Mouse (Mus musculus) activated CD4-positive, CD25-positive, alpha-beta regulatory T cell, adult 4 months (primary cell): Measurements from ENCODE around the gene Ccnd2. TPM values are rescaled to one million over a fixed set of nuclear protein-coding genes. Genes with fewer than 3 reads are reported as not detected.

Experiments used
- ATAC-seq: one replicate; pipeline ENCODE4 v1.8.0; 2017
- polyA plus RNA-seq, 2 experiments: library from polyadenylated mRNA; unstranded; fragments of 100-300 nt; shearing (Covaris generic); gene quantifications; one replicate each; pipeline ENCODE4 v1.2.1; 2017

Ccnd2 gene
- polyA plus RNA-seq, 2 experiments from 2014 or later: 863 to 906 TPM

DNA sequence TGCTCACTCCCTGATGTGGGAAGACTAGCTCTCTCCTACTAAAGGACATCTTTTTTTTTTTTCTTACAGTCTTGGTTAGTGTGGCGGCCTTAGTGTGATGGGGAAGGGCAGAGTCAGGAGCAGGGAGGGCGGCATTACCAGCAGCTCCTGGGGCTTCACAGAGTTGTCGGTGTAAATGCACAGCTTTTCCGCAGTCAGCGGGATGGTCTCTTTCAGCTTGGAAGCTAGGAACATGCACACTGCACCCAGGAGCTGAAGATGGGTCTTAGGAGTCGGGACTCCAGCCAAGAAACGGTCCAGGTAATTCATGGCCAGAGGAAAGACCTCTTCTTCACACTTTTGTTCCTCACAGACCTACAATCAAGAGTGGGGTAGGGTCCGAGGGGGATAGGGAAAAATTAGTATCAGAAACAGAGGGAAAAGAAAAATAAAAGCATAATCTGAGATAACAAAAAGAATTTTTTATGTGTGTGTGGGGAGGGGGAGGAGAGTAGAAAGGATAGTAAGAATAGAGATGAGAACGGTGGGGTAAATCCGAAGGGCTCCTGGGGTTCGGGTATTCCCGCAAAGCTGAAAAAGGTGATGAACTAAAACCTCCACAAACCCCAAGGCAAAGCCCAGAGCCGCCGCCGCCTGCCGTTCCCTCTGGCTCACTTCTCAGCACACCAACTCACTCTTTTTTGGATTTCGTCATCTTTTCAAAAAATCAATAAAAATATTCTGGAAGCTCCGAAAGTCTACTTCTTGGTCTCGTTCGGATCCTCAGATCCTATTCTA is 3.3 kb downstream of the Ccnd2 start:
- ATAC-seq: no peak

DNA sequence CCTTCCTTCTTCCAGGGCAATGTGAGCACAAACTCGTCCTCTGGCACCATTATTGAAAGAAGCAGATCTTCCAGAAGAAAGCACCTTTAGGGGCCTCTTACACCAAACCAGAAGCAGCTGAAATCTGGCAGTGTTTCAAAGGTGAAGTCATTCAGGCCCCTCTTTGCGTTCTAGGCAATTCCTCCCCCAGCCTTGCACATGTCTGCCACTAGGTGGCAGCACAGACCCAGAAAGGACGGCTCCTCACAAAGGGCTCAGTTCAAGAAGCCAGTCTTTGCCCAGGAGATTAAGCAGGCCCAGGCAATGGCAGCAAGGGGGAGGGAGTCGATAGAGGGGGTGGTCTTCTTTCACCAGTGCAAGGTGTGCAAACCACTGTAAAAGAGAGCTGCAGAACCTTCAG is 4.3 kb downstream of the Ccnd2 start:
- ATAC-seq: peak; percentile 18

DNA sequence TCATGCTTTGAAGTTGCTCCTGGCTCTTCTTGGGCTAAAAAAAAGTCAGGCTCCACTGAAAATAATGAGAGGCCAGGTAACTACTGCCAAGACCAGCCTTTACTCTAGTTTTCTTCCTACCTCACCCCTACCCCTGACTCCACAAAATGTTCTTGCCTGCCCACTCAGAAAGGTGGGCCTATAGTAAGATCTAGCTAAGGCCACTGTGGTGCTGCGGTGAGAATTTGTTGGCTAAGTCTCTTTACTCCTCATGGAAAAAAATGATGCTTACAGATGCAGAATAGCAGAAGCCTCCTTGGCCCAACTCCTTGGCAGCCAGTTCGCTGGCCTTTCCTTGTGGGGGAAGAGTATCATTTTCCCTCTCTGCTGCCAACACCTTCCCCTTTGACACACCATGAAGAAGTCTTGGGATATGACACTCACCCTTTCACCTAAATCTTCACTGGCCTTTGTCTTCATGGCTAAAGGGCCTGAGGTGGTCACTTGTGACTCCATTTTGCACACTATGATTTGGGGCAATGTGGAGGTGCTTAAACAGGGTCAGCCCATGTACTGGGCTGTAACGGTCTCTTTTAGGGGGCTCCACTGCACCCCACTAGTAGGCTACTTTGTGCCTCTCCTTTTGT is 5.6 kb downstream of the Ccnd2 start:
- ATAC-seq: no peak

DNA sequence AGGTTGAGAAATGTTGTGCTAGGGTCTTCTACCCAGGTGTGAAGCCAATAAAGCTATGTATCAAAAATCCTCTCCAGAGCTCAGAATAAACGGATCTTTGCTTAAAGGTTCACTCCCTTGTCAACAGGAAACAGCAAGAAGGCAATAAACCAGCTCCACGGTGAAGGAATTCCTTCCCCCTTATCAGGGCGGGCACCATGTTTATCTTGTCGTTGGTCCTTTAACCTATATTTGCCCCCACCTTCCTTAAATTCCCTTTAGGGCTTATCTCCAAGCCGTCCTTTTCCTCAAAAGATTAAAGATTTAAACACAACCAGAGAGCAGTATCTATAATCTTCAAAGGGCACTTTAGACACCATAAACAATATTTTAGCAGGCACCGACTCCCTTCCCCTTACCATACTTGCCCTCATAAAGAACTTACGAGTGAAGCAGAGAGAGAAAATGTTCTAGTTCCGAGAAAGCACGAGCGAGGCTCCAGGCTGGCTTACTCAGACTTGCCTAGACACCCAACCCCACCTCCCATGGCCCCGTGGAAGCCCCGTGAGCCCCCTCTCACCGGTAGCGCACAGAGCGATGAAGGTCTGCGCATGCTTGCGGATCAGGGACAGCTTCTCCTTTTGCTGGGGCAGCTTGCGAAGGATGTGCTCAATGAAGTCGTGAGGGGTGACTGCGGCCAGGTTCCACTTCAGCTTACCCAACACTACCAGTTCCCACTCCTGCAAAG is 6.4 kb downstream of the Ccnd2 start:
- no peak for ATAC-seq

DNA sequence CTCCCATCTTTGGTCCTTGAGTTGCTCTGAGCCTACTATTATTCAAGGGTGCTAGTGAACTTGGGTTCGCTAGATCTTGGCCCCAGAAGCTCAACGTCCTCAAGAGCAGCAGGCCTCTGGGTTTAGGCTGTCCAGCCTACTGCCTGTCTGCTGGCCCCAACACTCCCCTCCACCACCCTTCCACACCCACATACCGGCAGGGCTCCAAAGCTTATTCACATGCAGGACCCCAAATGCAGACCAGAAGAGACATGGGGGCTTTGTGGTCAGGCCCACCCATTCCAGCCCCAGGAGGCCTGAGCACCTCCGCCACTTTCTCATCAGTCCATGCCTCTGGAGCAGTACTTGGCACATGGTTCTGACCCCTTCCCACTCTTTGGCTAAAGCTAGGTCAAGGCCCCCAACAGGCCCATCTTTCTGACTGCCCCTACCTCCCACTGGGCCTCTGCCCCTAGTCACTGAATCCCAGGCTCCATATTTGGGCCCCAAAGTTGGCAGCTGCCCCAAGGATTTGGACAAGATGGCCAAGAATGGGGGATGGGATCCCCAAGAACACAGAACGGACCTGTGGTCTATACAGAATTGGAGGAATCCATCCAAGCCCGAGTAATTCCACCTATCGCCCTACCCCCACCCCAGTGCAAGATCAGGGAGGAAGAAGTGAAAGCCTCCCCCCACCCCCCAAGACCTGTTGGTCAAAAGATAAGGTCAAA is 8.3 kb downstream of the Ccnd2 start:
- no peak for ATAC-seq

DNA sequence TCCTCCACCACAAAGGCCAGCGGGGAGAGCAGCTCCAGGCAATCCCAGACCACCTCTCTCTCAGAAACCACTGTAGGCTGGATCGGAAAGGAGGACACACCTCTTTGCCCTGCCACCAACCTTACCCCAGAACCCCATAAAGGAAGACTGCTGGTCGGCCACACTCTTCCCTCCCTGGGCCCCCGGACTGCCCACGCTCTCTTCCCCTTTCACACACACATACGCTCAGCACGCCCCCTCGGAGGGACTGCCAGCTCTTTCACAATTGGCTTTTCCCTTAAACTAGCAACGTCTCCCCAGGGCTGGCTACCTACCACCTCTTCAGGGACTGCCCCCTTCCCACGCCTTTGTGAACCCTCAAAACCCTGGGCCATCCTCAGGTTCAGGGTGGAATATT is 8.9 kb downstream of the Ccnd2 start:
- ATAC-seq: no peak

DNA sequence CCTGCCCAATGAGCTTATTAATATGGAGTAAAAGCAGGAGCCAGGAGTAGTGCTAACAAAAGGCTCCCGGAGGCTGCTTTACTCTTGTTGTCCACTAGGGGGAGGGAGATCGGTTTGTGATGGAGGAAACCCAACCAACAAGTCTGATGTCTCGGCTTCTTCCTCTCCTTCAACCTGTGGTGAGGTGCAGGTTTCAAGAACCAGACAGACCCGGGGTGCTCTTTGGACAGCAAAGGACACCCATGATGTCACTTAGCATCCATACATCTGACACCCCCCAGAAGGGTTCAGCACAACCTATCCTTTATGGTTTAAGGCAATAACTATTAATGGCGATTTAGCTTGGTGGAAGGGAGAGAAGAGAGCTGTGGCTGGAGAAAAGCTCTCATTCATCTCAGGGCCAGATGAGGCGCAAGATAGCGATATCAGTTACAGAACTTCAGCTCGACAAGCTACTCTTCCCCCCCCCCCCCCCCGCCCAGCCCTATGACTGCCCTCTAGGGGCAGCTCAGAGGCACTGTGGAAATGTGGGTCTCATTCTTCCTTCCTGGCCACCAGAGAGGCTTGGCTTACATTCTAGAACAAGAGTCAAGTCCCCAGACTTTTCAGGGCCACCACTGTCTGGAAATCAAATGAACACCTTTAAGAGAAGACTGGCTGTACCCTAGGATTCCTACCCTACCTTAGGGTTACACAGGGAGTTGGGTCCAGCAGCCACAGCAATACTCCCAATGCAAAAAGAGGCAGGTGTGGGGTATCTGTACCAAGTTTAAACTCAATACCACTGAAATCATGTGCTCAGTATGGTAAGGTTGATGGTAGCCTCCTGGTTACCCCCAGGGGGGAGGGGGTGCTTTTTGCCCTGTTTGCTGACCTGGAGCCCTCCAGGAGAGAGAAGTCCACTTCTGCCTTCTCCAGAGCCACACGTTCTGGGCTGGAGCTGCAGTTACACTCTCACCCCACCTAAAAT is 9.6 kb downstream of the Ccnd2 start:
- ATAC-seq: peak; percentile 68

DNA sequence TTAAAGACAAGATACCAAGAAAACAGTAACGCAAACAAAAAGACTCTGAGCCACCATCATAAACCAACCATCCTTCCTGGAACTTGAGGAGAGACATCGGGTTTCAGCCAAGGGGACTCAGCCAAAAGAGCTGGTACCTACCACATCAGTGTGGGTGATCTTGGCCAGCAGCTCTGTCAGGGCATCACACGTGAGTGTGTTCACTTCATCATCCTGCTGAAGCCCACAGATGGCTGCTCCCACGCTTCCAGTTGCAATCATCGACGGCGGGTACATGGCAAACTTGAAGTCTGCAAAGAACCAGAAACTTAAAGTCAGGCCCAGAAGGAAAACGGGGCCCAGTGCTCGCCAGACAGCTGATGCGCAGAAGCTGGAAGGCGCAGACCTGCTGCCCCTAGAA is 13.0 kb downstream of the Ccnd2 start:
- ATAC-seq: no peak

DNA sequence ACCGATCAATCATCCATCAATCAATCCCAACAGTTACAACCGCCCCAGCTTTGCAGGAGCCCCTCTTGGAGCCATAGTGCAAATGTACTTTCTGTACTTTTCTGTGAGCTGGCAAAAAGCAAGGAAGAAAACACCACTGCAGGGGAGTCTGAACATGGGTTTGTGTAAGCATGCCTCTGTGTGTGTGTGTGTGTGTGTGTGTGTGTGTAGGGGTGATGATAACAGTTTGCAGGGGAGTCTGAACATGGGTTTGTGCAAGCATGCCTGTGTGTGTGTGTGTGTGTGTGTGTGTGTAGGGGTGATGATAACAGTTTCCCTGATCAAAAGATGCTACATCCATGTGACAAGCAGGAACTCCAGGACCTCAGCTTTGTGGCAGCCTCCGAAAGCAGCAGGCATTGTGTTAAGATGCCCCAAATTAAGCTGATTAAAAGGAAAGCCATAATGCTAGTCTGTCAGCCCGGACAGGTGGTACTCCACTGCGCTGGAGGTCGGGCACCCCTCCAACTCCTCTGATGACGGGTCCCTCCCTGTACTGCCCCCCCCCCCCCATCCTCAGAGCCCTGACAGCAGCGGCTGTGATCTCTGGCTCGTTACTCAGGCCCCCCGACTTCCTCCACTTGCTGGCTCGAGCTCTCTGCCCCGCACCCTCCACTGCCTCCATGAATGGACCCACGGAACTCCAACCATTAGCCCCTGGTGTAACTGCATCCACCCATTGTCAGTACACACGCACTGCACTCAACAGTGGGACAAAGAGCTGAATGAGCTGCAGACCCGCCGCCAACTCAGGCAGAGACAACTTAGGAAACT is 18.4 kb downstream of the Ccnd2 start:
- no peak for ATAC-seq

DNA sequence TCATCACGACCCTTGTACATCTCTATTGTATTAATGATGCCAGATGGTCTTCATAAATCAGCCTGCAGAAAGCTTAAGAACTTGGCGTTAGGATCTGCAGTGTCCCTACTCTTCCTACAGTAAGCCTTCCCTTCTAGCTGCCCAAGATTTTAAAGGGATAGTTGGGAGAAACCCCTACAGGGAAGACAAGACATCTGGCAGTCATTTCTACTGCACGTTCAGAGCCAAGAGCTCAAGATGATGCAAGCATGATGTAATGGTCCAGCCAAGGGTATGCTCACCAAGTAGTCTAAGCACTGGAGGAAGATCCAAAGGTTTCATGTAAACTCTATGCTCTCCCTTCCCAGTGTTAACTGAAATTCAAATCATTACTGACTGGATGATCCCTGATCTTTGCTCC is 19.3 kb downstream of the Ccnd2 start:
- no peak for ATAC-seq

DNA sequence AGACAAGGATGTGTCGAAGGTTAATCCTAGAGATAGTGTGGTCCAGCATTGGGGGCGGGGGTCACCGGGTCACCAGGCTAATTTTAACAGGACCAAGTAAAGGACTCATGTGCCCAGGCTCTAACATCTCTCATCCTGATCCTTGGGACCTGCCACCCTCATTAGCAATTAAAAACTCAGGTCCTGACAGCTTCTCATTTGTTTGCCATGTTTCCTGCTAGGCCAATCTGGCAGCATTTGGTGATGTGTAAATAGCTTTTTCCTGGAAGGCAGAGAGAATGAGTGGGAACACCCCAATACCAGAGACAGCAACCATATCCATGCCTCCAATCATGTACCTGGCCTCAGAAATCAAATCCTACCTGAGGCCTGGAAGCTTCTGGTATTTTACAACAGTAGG is 20.0 kb downstream of the Ccnd2 start:
- ATAC-seq: no peak

DNA sequence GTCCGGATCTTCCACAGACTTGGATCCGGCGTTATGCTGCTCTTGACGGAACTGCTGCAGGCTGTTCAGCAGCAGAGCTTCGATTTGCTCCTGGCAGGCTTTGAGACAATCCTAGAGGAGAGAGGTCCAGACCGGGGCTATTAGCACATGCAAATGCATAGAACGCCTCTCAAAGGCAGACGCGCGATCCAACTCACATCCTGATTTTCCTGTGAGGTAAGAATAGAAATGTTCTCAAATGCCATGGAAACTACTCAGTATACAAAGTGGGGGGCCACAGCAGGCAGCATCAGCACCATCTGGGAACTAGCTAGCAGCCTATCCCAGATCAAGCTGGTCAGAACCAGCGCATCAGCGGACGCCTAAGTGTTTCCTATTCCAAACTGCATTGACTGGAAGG is 21.6 kb downstream of the Ccnd2 start:
- ATAC-seq: no peak

DNA sequence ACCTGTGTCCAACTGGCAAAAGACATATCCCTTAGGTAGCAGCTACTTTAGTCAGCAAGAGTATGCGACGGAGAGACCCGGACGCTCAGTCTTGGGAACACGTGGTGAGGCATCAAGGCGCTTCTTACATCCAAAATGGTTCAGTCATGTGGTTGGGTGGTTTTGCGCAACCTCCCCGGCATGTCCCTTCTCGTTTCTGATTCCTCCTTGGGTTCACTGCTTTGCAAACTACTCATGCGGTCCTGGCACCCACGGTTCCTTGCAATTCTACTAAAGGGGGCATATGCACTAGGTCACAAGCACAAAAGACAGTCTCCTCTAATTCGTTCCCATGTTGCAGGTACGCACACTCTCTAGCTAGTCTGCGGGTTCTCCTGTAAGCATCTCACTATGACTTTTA is 22.3 kb downstream of the Ccnd2 start:
- no peak for ATAC-seq

DNA sequence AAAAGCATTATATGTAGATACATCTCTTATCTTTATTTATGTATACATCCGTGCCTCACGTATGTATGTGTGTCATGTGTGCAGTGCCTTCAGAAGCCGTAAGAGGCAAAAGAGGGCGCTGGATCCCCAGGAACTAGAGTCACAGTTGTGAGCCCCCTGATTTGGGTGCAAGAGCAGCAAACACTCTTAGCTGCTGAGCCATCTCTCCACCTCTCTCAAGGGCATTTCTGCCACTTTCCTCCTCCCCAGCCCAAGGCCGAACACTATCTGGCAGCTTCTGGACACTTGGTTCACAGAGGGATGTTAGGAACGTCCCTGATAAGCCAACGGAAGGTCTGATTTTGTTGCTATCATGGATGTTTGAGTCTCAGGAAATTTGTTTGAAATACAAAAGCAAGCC is 28.5 kb downstream of the Ccnd2 start:
- no peak for ATAC-seq

DNA sequence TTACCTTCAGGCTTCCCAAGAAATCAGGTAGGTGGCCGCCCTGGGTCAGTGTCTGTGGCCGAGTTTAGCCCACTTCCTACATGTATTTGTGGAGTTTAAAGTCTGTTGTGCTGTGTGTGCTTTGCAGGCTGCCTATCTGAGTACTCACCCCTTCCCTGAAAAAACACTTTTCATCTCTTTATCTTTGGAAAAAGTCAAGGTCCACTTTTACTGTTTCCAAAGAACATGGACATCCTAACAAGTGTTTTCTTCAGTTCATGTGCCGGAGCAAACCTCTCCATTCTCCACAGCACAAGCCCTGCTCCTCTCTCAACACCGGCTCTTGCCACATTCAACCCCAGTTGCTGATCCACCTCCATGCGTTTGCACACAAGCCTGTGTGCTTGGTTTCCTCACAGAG is 29.0 kb downstream of the Ccnd2 start:
- no peak for ATAC-seq

DNA sequence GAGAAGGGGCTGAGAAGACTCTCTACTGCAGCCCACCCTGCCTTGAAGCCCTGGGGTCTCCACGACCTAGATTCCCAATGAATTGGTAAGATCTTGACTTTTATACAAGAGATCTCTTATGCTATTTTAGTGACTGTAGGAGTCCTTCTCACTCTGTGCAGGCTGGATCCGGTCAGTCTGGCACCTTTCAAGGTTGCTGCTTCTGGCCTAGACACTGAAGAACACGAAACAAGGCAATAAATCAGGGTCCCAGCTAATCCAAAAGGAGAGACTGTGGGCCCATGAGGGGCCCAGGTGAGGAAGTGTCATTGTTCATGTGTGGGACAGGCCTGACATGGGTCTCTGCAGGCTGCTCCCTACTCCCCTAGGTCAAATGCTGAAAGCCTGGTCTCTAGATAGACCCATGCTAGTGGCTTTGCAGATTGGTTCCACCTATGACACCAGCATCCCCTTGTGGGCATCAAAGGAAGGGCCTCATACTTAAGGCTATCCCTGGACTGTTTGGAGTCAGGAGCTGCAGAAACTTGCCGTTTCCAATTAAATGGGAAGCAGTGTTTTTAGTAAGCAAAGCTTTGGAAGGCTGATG is 29.7 kb downstream of the Ccnd2 start:
- ATAC-seq: peak; percentile 50

DNA sequence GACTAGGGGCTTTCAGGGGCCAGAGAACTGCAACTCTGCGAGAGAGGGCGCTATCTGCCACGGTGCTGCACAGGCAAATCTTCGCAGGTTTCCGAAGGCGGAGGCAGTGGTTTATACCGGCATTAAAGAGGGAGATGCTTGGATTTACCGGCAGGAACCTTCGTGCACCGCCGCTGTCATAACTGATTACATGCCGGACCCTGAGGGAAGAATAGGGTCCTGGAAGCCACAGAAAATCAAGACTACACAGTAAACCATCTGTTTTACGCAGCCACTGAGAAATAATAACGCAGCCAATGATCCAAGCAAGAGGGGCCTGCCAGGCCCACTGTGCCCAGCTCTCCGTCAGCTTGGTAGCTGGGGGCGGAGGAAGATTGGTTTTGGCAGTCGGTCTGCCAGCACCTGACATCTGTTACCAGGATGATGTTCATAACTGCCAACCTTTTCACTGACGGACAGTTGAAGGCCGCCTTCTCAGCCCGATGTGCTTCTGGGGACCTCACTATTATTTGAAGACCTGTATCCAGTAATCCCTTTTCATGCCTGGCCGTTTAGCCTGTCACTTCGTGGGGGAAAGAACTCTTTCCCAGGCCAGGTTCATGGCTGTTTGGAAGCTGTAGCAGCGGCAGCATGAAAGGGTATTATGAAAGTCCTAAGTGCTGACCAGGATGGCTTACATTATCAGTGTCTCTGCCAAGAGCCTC is 37.1 kb downstream of the Ccnd2 start:
- ATAC-seq: no peak

DNA sequence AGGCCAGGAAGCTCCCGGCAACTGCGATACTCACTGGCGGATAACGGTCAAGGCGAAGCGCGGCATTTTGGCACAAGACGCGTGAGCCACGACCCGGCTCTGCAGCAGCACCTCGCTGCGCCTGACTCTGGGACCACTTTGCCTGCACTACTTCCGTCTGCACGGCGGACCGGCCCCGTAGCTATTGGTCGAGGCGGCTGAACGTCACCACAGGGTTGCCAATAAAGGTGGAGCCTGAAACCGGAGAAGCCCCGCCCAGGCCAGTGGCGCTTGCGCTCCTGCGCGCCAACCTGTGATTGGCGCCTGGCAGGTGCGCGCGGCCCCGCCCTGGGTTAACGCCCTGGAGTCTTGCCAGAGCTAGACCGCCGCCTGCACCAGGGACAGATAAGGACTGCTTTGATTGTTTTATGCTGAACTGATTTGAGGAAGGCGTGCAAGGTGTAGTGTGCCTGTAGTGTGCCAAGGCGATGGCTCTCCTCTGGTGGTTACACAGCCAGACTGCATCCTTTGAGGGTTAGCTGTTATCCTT is 42.5 kb downstream of the Ccnd2 start, which contains the start of gene Tigar:
Gene Tigar, minus strand, starts transcription at position 156 of the 529 bp plus-strand sequence.
- peak; percentile 99 for ATAC-seq

DNA sequence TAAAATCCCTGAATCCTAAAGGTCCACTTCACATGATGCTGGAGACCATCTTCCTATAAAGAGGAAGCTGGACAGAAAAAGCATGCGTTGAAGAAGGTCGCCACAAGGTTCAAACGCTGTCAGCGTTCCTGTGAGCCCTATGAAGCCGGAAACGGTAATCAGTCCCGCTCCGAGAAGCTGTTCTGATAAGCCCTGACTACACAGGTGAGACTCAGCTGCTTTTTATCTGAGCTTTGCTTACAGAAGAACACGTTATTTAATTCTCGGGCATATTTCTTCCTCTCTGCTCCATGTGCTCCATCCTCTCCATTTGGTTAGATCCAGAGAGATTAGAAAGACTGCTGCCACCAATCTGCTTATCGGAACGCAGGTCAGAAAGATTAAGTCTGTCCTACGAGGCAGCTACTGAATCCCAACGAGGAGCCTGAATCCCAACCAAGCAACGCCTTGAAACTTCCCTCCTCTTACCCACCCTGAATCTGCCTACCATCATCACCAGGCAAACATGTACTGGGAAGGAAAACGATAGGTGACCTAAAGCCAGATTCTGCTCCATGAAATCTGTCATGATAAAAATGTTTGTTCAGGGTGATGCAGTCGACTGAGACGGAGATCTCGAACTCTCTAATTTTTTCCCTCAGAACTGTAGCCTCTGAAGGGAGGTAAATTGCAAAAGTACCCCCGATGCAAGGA is 43.5 kb downstream of the Ccnd2 start:
- ATAC-seq: no peak
